ENCODE assay signal across 8 mouse cellular contexts in the genomic region with DNA sequence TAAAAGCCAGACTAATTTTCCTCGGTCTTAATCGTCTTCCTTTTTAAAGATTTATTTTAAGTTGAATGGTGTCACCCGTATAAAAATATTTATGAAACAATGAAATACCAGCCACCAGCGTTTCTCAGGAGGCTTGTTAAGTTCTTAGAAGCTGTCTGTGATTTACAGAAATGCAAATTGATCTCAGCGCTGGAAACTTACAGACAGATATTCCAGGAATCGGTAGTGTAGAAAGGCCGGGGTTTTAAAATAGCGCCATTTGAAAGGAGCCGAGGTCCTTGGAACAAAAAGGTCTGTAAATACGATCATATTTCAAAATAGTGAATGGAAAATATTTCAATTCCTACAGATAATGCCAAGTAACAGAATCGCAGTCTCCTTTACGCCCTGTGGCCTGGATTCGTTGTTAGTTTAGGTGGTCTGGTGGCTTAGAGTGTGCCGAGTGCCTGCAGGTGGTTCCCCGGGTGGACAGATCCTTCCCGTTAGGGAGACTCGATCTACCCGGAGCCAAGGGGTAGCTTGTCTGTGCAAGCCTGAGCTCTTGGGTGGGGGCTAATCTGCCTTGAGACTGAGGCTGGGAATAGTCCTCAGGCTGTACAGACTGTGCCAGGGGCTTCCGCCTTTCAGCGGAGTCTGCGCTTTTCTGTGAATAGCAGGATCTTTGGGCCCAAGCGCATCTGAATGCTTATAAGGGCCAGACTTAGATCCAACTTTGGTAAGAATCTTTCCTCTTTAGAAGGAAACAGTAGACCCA. TPM values are rescaled to one million over a fixed set of nuclear protein-coding genes. Genes with fewer than 3 reads are reported as not detected.
DNase-seq lines count a peak whose midpoint lies in the region; ATAC-seq and TF ChIP-seq lines count a peak whose summit lies in the region.

No protein-coding gene starts in this region.

- peak overlapping the region; percentile 96 for H3K27ac ChIP-seq in gastrocnemius, adult 2 months
- H3K27ac ChIP-seq in intestine, embryonic 14.5 days (ENCODE audit: low read depth) = peak overlapping the region; percentile 99
- 0 out of 2 replicates have a peak overlapping the region, but pooled peaks have one; percentile 58 for H3K27ac ChIP-seq in limb, embryonic 13.5 days
- H3K27ac ChIP-seq in midbrain, postnatal 0 days (ENCODE audit: low read depth, low read length) = peak overlapping the region; percentile 43

- H3K36me3 ChIP-seq in intestine, embryonic 14.5 days (ENCODE audit: control insufficient read depth, insufficient read depth, low read length) = no peaks in the 10 kb centered on the region
- H3K36me3 ChIP-seq in limb, embryonic 13.5 days = no peaks in the 10 kb centered on the region
- H3K36me3 ChIP-seq in midbrain, postnatal 0 days (ENCODE audit: insufficient read depth, low read length) = no peaks in the 10 kb centered on the region

- H3K4me3 ChIP-seq in gastrocnemius, adult 2 months = peak overlapping the region; percentile 79
- peak overlapping the region; percentile 88 for H3K4me3 ChIP-seq in intestine, embryonic 14.5 days (ENCODE audit: low read depth, low read length)
- H3K4me3 ChIP-seq in limb, embryonic 13.5 days = peak overlapping the region; percentile 85
- peak overlapping the region; percentile 90 for H3K4me3 ChIP-seq in midbrain, postnatal 0 days (ENCODE audit: low read depth, low read length)

- H3K27me3 ChIP-seq in intestine, embryonic 14.5 days (replicated peaks; ENCODE audit: control insufficient read depth, insufficient read depth, low read length) = no peaks in the 10 kb centered on the region
- H3K27me3 ChIP-seq in limb, embryonic 13.5 days = peaks cover 2% of the 10 kb centered on the region; the same call in 1 of the 2 replicates
- 0 out of 2 replicates have a peak, but pooled peaks cover 3% of the 10 kb centered on the region for H3K27me3 ChIP-seq in midbrain, postnatal 0 days (ENCODE audit: insufficient read depth, low read length)

- no peak for ATAC-seq in cerebellum, adult (ENCODE audit: insufficient number of reproducible peaks, low FRiP score, low TSS enrichment)
- no peak for ATAC-seq in intestine, embryonic 14.5 days (replicated peaks; ENCODE audit: low FRiP score, low TSS enrichment, low read depth)
- ATAC-seq in limb, embryonic 13.5 days (ENCODE audit: low FRiP score, low read depth) = no peak
- ATAC-seq in midbrain, postnatal 0 days (ENCODE audit: low FRiP score) = no peak

- peak; percentile 17 for DNase-seq in cerebellum, adult 11 months
- peak; percentile 24 for DNase-seq in cerebellum, adult 9-10 months
- peak; percentile 63 for DNase-seq in gastrocnemius, adult 2 months
- DNase-seq in intestine, embryonic 14.5 days (ENCODE audit: low spot score) = peak; percentile 81
- peak; percentile 80 for DNase-seq in midbrain, postnatal 0 days (ENCODE audit: low spot score)
- no peak for DNase-seq in thymus, adult 18-20 months

- 2% methylated on average over 22 of the region's 22 CpGs for WGBS in intestine, embryonic 14.5 days
- 1% methylated on average over 22 of the region's 22 CpGs for WGBS in limb, embryonic 13.5 days
- 4% methylated on average over 22 of the region's 22 CpGs for WGBS in midbrain, postnatal 0 days

- peaks cover 25% of the 10 kb centered on the region for H3K4me1 ChIP-seq in intestine, embryonic 14.5 days (replicated peaks; ENCODE audit: control insufficient read depth, insufficient read depth, low read length)
- peaks cover 50% of the 10 kb centered on the region for H3K4me1 ChIP-seq in limb, embryonic 13.5 days
- no peaks in the 10 kb centered on the region for H3K4me1 ChIP-seq in midbrain, postnatal 0 days (ENCODE audit: insufficient read depth, low read length)

- intact Hi-C loops in gastrocnemius, adult 2 months (cut with DNase I) = loop anchor here (2.0 to 5.0 kb wide), 2 partner anchors 62 to 186 kb away; no protein-coding TSS in a partner anchor

- peak overlapping the region; percentile 84 for H3K4me2 ChIP-seq in intestine, embryonic 14.5 days (ENCODE audit: low read length)
- H3K4me2 ChIP-seq in limb, embryonic 13.5 days (replicated peaks) = peak overlapping the region; percentile 88
- peak overlapping the region; percentile 96 for H3K4me2 ChIP-seq in midbrain, postnatal 0 days (ENCODE audit: low read depth, low read length, poor library complexity, severe bottlenecking)

- H3K9ac ChIP-seq in intestine, embryonic 14.5 days (ENCODE audit: low read length) = peak overlapping the region; percentile 96
- H3K9ac ChIP-seq in limb, embryonic 13.5 days = peak overlapping the region; percentile 97
- peak overlapping the region; percentile 55 for H3K9ac ChIP-seq in midbrain, postnatal 0 days (replicated peaks; ENCODE audit: low read length, poor library complexity, severe bottlenecking)

- TF ChIP-seq CTCF in gastrocnemius, adult 2 months (IDR thresholded peaks at IDR 0.05) = no peak
- no peak for TF ChIP-seq CTCF in midbrain, postnatal 0 days (IDR thresholded peaks at IDR 0.05)

- H3K9me3 ChIP-seq in intestine, embryonic 14.5 days (ENCODE audit: control insufficient read depth, low read length) = no peaks in the 10 kb centered on the region
- no peaks in the 10 kb centered on the region for H3K9me3 ChIP-seq in limb, embryonic 13.5 days
- no peaks in the 10 kb centered on the region for H3K9me3 ChIP-seq in midbrain, postnatal 0 days (ENCODE audit: low read length)

RNA-seq across cellular contexts. Expression of a gene that starts 1.6 kb away (rescaled TPM):
- 100 to 1,000 TPM; 189 to 260 TPM for total RNA-seq in gastrocnemius, adult 2 months (2021)
- polyA plus RNA-seq in intestine, embryonic 14.5 days (2014; fragmentation: Nextera tagmentation; extraction: Ambion mirVana) = 18.6 and 20.2 TPM in 2 replicates
- polyA plus RNA-seq in limb, embryonic 13.5 days (2015; fragmentation: Nextera tagmentation; extraction: Ambion mirVana) = 30.8 and 33.8 TPM in 2 replicates
- total RNA-seq in midbrain, postnatal 0 days (2014; rRNA removed) = 16.6 and 18.6 TPM in 2 replicates
- polyA plus RNA-seq in midbrain, postnatal 0 days (2015; fragmentation: Nextera tagmentation; extraction: Ambion mirVana) = 4.6 and 8.0 TPM in 2 replicates

Comparison
In these comparisons a context has a peak if more than half of its experiments do, and no peak if none do; other contexts are left out.
1. DNase-seq: peak in cerebellum, adult 11 months (single experiment), cerebellum, adult 9-10 months (single experiment), gastrocnemius, adult 2 months (single experiment), intestine, embryonic 14.5 days (single experiment) and midbrain, postnatal 0 days (single experiment); none in thymus, adult 18-20 months (0 of 2).
2. H3K27ac ChIP-seq: peak in every context shown above with its lines; median percentile 99 in intestine, embryonic 14.5 days; 96 in gastrocnemius, adult 2 months; 58 in limb, embryonic 13.5 days; 43 in midbrain, postnatal 0 days.
3. Peak in every context shown above with its lines, with median percentiles within 50 percentile points of each other: H3K4me3 ChIP-seq, H3K4me2 ChIP-seq and H3K9ac ChIP-seq.